Mouse (Mus musculus) stomach, postnatal 0 days (tissue): Measurements from ENCODE around the gene Sh3kbp1.

Source experiments
- CTCF ChIP-seq: IDR thresholded peaks from 2 replicates; pipeline ENCODE4 v1.5.1; 2016; ENCODE audit warnings: antibody characterized with exemption, low read depth, mild to moderate bottlenecking, moderate library complexity
- EP300 ChIP-seq: optimal IDR thresholded peaks from 2 replicates; pipeline ENCODE3; 2016; ENCODE audit warnings: antibody characterized with exemption

GRCm38 (mm10) chrX:159850722-159851121 is 223.7 kb downstream of the Sh3kbp1 start:
- no peak for TF ChIP-seq CTCF
- no peak for TF ChIP-seq EP300
